Mouse (Mus musculus) left cerebral cortex, postnatal 36 days (tissue): ENCODE measurements at regions not wholly inside any gene's neighbourhood (a gene's known extent, or its start where the extent isn't known, plus 50 kb on each side); places are given as distances from the start of the nearest gene placed in this dataset.

ENCODE experiments used
- DNase-seq, 2 experiments: peaks; one replicate each; pipeline ENCODE4 v3.0.0; 2021 to 2022; ENCODE audit warnings: low spot score in 2 of 2, mixed read lengths in 1 of 2
- intact Hi-C: fragments of 180-260 bp; cut with DNase I; formaldehyde crosslinking; loops from one replicate; pipeline ENCODE4 v1.15.1; 2025

- intact Hi-C loops, result no loop called here
- DNase-seq, result peak in 1 of 2 experiments; percentile 57
Observed at GRCm38 (mm10) chr16:13204948-13205470, 51.3 kb upstream of the Mrtfb start.

- intact Hi-C loops, result loop anchor here (2.0 kb wide), 1 partner anchor 45 kb away; no protein-coding TSS in a partner anchor
- DNase-seq, result no peak
Observed at GRCm38 (mm10) chr16:13205855-13206254, 50.4 kb upstream of the Mrtfb start.
